Mouse (Mus musculus) limb, embryonic 14.5 days (tissue): ENCODE results near the gene Sipa1l1. TPM values are rescaled to one million over a fixed set of nuclear protein-coding genes. Genes with fewer than 3 reads are reported as not detected.

Experiments used
- ATAC-seq: fragments of 200-750 bp; cut with Nextera tagmentation; 2 replicates; pipeline ENCODE4 v1.8.0; 2017; ENCODE audit warnings: low read depth, moderate number of reproducible peaks, moderate TSS enrichment; ENCODE audit not compliant: low FRiP score
- DNase-seq: peaks from one replicate; pipeline ENCODE4 v3.0.0-alpha.2; 2015; ENCODE audit warnings: low spot score
- H3K27ac ChIP-seq: fragments of 300-500 bp; sonication (generic); replicated peaks from 2 replicates; pipeline ENCODE4 v1.5.1; 2014; ENCODE audit warnings: low read depth, mild to moderate bottlenecking, low read length, moderate library complexity, mixed read lengths
- H3K27me3 ChIP-seq: fragments of 300-500 bp; sonication (generic); 2 replicates; pipeline ENCODE4 v1.6.1; 2014; ENCODE audit warnings: low read length, mixed read lengths; ENCODE audit not compliant: control insufficient read depth, insufficient read depth
- H3K36me3 ChIP-seq: fragments of 300-500 bp; sonication (generic); 2 replicates; pipeline ENCODE4 v1.6.1; 2014; ENCODE audit warnings: mild to moderate bottlenecking, low read length, moderate library complexity, mixed read lengths; ENCODE audit not compliant: control insufficient read depth, insufficient read depth
- H3K4me1 ChIP-seq: fragments of 300-500 bp; sonication (generic); 2 replicates; pipeline ENCODE4 v1.6.1; 2014; ENCODE audit warnings: antibody characterized with exemption, low read length, mixed read lengths; ENCODE audit not compliant: control insufficient read depth, insufficient read depth
- H3K4me2 ChIP-seq: fragments of 300-500 bp; sonication (generic); replicated peaks from 2 replicates; pipeline ENCODE4 v1.6.1; 2014; ENCODE audit warnings: low read depth, mild to moderate bottlenecking, low read length, moderate library complexity; ENCODE audit not compliant: severe bottlenecking
- H3K4me3 ChIP-seq: fragments of 300-500 bp; sonication (generic); replicated peaks from 2 replicates; pipeline ENCODE4 v1.5.1; 2014; ENCODE audit warnings: low read length
- H3K9ac ChIP-seq: fragments of 300-500 bp; sonication (generic); 2 replicates; pipeline ENCODE4 v1.6.1; 2014; ENCODE audit warnings: mild to moderate bottlenecking, low read depth, low read length, moderate library complexity; ENCODE audit not compliant: severe bottlenecking
- H3K9me3 ChIP-seq: fragments of 300-500 bp; sonication (generic); 2 replicates; pipeline ENCODE4 v1.6.1; 2016; ENCODE audit warnings: low read length; ENCODE audit not compliant: control insufficient read depth
- POLR2A ChIP-seq: fragments of 200-500 bp; IDR thresholded peaks from 2 replicates; pipeline ENCODE4 v1.8.0; 2012; ENCODE audit warnings: inconsistent platforms, mild to moderate bottlenecking, moderate library complexity, borderline replicate concordance; ENCODE audit not compliant: insufficient read depth, insufficient read length; ENCODE audit errors: extremely low read depth
- WGBS: fragments of 180-500 bp; shearing (Covaris S2); extraction: QIAGEN DNeasy Blood & Tissue Kit; methylation state at CpG from one replicate; pipeline ENCODE4 v1.1.7; 2014; 5-methylcytosine and 5-hydroxymethylcytosine counted together
- polyA plus RNA-seq, 2 experiments: library from polyadenylated mRNA; depleted of rRNA in 1 of 2; stranded (reverse) in 1 of 2; unstranded in 1 of 2; fragments of >200 nt; fragmentation: Nextera tagmentation in 1 of 2; extraction: Ambion mirVana in 1 of 2; gene quantifications; 2 replicates each; pipeline versions ENCODE4 v1.2.1 to v1.2.3; 2012 to 2014

Sipa1l1 gene
- polyA plus RNA-seq, 2 experiments = 29.5 to 31.0 TPM

DNA sequence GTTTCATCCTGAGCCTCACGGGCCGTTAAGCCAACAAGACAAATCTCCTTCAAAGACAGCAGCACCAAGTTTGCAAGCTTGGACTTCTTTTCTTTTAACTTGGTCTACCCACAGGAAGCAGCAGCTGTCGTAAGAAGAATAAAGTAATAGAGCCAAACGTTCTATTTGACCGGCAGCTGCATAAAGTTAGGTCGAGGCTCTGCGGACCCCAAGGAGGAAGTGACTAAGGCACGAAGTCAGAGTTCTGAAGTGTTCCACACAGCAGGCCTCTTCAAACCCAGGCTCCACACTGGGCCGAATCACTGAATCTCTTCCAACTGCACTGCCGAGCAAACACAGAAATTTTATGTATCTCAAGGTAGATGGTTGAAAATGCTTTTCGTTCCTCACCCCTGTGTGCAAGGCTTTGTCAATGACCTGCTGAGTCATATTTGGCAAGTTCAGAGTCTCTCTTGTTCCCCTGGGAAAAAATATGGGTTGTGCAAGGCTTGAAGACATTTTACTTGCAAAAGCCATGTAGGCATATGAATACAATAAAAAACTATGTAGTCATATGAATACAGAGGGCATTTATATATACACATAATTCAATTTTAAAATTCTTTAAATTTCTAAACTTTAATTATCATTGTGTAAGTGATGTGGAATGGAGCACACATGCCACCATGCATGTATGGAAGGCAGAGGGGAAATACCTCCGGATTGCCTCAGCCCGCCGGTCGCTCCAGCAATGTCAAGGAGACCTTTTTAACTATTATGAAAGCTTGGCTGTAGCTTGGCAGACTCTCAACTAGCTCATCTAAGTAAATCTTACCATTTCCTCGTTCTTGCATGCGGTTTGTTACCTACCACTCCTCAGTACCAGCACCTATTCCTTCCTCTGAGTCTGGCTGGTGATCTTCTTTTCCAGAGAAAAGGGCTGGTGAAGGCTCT is 29.6 kb upstream of the Sipa1l1 start:
- H3K4me2 ChIP-seq = no peak overlapping the region
- TF ChIP-seq POLR2A = no peak
- no peaks in the 10 kb centered on the region for H3K27me3 ChIP-seq
- H3K27ac ChIP-seq = no peak overlapping the region; the same call in 1 of the 2 replicates
- no peak overlapping the region for H3K9ac ChIP-seq
- H3K4me3 ChIP-seq = no peak overlapping the region
- no peak for ATAC-seq
- 0 out of 2 replicates have a peak, but pooled peaks cover 4% of the 10 kb centered on the region for H3K9me3 ChIP-seq
- DNase-seq = peak; percentile 16
- H3K36me3 ChIP-seq = no peaks in the 10 kb centered on the region
- 78% methylated on average over 17 of the region's 17 CpGs for WGBS
- no peaks in the 10 kb centered on the region for H3K4me1 ChIP-seq

DNA sequence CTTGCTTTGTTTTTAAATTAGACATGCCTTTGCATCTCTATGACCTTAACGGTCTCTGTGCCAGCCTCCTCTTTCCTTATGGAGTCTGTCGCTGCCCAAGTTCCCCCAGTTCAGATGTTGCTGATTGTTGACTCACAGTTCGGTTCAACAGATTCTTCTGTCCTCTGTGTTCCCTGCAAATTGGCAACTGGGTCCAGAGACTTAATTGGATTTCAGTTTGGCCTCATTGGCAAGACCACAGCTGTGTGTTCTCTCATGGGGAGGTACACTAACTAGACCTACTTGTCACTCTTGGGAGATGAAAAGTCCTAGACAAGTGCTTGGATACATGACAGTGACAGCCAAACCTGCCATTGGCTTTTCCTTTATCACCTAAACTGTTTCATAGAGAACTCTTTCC is 25.7 kb upstream of the Sipa1l1 start:
- H3K9ac ChIP-seq = no peak overlapping the region
- no peak for ATAC-seq
- TF ChIP-seq POLR2A = no peak
- no peak for DNase-seq
- 89% methylated on average over 3 of the region's 3 CpGs for WGBS
- no peaks in the 10 kb centered on the region for H3K9me3 ChIP-seq
- H3K4me1 ChIP-seq = no peaks in the 10 kb centered on the region
- no peaks in the 10 kb centered on the region for H3K27me3 ChIP-seq
- no peaks in the 10 kb centered on the region for H3K36me3 ChIP-seq
- no peak overlapping the region for H3K27ac ChIP-seq
- H3K4me2 ChIP-seq = no peak overlapping the region
- no peak overlapping the region for H3K4me3 ChIP-seq

DNA sequence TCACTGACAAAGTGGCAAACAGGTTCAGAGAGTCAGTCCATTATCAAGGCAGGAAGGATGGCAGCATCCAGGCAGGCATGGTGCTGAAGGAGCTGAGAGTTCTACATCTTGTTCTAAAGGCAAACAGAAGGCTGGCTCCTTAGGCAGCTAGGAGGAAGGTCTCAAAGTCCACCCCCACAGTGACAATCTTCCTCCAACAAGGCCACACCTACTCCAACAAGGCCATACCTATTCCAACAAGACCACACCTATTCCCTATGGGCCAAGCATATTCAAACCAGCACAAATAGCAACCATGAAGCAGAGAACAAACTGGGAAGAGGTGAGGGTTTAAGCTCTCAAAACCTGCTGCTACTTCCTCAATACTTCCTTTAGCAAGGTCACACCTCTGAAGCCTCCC is 23.9 kb upstream of the Sipa1l1 start:
- TF ChIP-seq POLR2A = no peak

DNA sequence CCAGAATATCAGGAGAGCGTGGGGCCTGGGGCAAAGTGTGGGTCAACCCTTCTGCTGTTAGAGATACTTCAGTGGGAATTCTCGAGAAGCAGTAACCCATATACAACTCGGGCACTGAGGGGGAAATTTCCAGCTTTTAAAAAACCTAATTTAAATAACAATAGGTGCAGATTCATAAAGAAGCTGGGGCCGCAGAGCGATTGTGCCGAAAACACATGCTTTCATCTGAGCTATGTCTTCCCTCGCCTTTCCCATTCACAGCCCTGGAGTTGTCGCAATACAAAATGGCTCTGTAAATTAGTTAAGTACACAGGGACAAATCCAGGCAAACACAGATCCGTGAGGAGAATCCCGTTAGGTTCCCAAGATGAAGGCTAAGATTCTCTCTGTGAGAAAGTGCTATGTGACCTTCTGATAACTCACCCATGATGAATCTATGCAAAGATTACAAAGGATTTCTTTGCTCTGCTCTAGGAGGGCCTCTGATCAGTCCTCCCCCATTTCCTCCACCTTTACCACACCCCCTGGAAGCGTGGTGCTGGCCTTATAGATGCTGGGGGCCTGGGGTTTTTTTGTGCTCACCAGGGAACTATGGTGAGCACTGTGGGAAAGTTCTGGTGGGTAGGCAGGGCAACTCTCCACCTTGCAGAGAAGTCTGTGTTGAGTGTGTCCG is 22.0 kb upstream of the Sipa1l1 start:
- no peak for TF ChIP-seq POLR2A
- Histone ChIP-seq H3K27me3 (no peaks in the 10 kb centered on the region), H3K9ac (no peak overlapping the region), H3K27ac (no peak overlapping the region), H3K4me3 (no peak overlapping the region), H3K9me3 (no peaks in the 10 kb centered on the region), H3K36me3 (no peaks in the 10 kb centered on the region), H3K4me2 (no peak overlapping the region), H3K4me1 (no peaks in the 10 kb centered on the region)
- 85% methylated on average over 12 of the region's 12 CpGs for WGBS
- no peak for DNase-seq
- ATAC-seq = no peak

More for the DNA sequence above, 23.9 kb upstream of the Sipa1l1 start:
- DNase-seq (no peak), ATAC-seq (no peak)
- no peaks in the 10 kb centered on the region for H3K9me3 ChIP-seq
- H3K9ac ChIP-seq = no peak overlapping the region
- H3K4me2 ChIP-seq = no peak overlapping the region
- H3K36me3 ChIP-seq = no peaks in the 10 kb centered on the region
- no peak overlapping the region for H3K4me3 ChIP-seq
- H3K27me3 ChIP-seq = no peaks in the 10 kb centered on the region
- no peak overlapping the region for H3K27ac ChIP-seq
- no peaks in the 10 kb centered on the region for H3K4me1 ChIP-seq

DNA sequence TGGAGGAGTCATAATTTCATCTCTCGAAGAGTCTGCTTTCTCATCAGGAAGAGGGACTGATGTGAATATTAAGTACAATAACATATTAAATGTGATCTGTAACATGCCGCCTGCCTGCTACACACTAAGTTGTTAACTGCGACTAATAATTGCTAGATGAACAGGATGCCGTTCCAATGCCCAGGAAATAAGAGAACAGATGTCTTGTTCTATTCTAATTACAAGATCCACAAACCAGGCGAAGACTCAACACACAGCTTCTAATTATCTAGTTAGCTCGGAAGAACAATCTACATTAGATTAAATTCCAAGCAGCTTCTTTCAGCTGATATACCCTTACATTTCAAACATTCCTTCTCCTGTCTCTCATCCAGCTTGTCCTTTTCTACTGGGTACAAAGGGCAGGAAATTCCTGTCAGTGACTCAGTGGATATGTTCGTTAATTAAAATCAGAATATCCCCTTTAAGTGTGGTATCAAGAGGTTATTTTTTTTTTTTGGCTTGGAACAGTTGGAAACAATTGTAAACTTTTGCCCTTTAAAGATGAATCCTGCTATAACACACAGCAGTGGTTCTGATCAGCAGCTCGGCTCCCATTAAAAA is 20.7 kb upstream of the Sipa1l1 start:
- no peak overlapping the region for H3K9ac ChIP-seq
- H3K4me2 ChIP-seq = no peak overlapping the region
- H3K27ac ChIP-seq = no peak overlapping the region
- H3K27me3 ChIP-seq = no peaks in the 10 kb centered on the region
- H3K4me3 ChIP-seq = no peak overlapping the region
- no peak for TF ChIP-seq POLR2A
- no peaks in the 10 kb centered on the region for H3K9me3 ChIP-seq
- ATAC-seq (no peak), DNase-seq (no peak)
- WGBS = 55% methylated on average over 8 of the region's 8 CpGs
- H3K36me3 ChIP-seq = no peaks in the 10 kb centered on the region
- H3K4me1 ChIP-seq = no peaks in the 10 kb centered on the region
